Mouse (Mus musculus): ENCODE measurements around the gene Crtc3. TPM values are rescaled to one million over a fixed set of nuclear protein-coding genes. Genes with fewer than 3 reads are reported as not detected.

The Crtc3 gene
- polyA plus RNA-seq, 1 experiment from 2014 or later = 14.3 TPM

DNA sequence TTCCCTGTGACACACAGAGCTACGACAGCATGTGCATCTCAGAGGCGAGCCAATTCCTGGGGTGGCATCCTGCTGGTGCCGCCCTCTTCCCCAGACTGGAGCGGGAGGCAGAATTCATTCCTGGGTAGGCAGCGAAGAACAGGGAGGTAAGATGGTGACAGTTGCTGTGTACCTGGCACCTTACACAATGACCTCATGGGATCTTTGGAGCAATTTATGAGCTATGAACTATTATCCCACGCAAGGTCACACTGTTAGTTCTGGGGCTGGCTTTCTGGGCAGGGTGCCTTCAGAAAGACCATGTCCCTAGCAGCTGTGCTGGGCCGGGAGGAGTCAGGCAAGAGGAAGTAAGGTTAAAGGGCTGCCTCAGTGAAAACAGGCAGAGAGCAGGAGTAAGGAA is 77.0 kb downstream of the Crtc3 start:
- WGBS = 76% methylated on average over 7 of the region's 7 CpGs
- Histone ChIP-seq H3K4me3 (no peak overlapping the region), H3K9ac (no peak overlapping the region), H3K36me3 (peaks cover 21% of the 10 kb centered on the region), H3K4me1 (replicated peaks) (peaks cover 5% of the 10 kb centered on the region), H3K4me2 (no peak overlapping the region), H3K9me3 (no peaks in the 10 kb centered on the region), H3K27me3 (no peaks in the 10 kb centered on the region), H3K27ac (no peak overlapping the region)
- no peak for ATAC-seq (ENCODE audit: low FRiP score)

- WGBS = 27% methylated on average over 2 of the region's 2 CpGs
- no peak for ATAC-seq (ENCODE audit: low FRiP score)
Observed at GRCm38 (mm10) chr7:80607503-80607902, 81.2 kb downstream of the Crtc3 start.

DNA sequence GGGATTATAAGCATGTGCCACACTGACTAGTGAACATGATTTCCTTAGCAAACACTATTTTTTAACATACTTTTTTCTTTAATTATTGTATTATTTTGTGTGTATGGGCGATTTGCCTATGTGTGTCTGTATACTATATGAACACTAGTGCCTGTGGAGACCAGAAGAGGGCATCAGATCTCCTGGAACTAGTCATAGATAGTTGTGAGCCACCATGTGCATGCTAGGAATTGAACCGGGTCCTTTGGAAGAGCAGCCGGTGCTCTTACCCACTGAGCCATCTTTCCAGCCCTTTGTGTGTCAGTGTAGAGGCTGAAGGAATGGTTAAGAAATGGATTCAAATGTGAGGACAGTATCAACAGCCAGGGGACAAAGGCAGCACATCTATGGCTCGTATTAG is 82.2 kb downstream of the Crtc3 start:
- Histone ChIP-seq H3K27ac (no peak overlapping the region), H3K9me3 (no peaks in the 10 kb centered on the region), H3K36me3 (peaks cover 32% of the 10 kb centered on the region), H3K4me2 (no peak overlapping the region), H3K4me3 (no peak overlapping the region), H3K27me3 (no peaks in the 10 kb centered on the region), H3K4me1 (replicated peaks) (no peaks in the 10 kb centered on the region; the same call in 1 of the 2 replicates), H3K9ac (no peak overlapping the region)
- no peak for ATAC-seq (ENCODE audit: low FRiP score)
- WGBS = 87% methylated on average over 4 of the region's 4 CpGs

More at GRCm38 (mm10) chr7:80607503-80607902, 81.2 kb downstream of the Crtc3 start:
- no peaks in the 10 kb centered on the region for H3K9me3 ChIP-seq
- no peaks in the 10 kb centered on the region for H3K27me3 ChIP-seq
- H3K4me3 ChIP-seq = no peak overlapping the region
- H3K9ac ChIP-seq = no peak overlapping the region
- H3K4me2 ChIP-seq = no peak overlapping the region
- peaks cover 27% of the 10 kb centered on the region for H3K36me3 ChIP-seq
- H3K4me1 ChIP-seq (replicated peaks) = peaks cover 5% of the 10 kb centered on the region
- no peak overlapping the region for H3K27ac ChIP-seq

- Histone ChIP-seq H3K4me3 (no peak overlapping the region), H3K4me2 (no peak overlapping the region), H3K27me3 (no peaks in the 10 kb centered on the region), H3K9ac (no peak overlapping the region), H3K9me3 (no peaks in the 10 kb centered on the region), H3K4me1 (replicated peaks) (no peaks in the 10 kb centered on the region; the same call in 1 of the 2 replicates), H3K36me3 (peaks cover 39% of the 10 kb centered on the region), H3K27ac (no peak overlapping the region)
- 17% methylated on average over 10 of the region's 10 CpGs for WGBS
- ATAC-seq (ENCODE audit: low FRiP score) = no peak
Observed at GRCm38 (mm10) chr7:80605557-80605930, 83.1 kb downstream of the Crtc3 start.

DNA sequence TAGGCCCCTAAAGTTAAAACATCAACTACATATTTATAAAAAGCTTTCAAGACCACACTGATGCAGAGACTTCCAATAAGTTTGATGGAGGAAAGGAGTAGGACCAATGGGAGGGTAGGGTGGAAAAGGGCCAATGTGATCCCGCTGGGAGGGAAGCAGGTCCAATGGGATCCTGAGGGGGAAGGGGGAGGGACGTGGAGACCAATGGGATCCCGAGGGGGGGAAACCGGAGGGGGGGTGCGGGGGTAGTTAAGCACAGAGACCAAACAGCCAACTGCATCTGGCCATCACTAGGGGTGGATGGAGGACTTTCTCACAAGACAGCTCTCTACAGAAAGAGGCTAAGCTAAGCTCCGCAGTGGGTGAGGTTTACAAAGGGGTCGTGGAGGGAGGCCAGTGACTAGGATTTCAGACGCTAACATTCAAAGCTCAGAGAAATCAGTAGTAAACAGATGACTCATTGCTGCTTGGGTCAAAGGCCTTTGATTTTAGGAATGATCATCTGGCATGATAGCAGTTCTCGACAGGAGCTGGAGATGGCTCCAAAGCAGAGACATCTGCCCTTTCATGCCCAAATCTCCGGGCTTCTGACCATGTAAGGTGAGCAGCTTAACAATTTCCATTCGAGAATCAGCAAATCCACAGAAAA is 83.6 kb downstream of the Crtc3 start:
- ATAC-seq (ENCODE audit: low FRiP score) = no peak
- Histone ChIP-seq H3K4me3 (no peak overlapping the region), H3K9ac (no peak overlapping the region), H3K4me2 (no peak overlapping the region), H3K27ac (no peak overlapping the region), H3K4me1 (replicated peaks) (no peaks in the 10 kb centered on the region; the same call in 1 of the 2 replicates), H3K27me3 (no peaks in the 10 kb centered on the region), H3K9me3 (no peaks in the 10 kb centered on the region), H3K36me3 (peaks cover 42% of the 10 kb centered on the region)
- WGBS = 38% methylated on average over 11 of the region's 11 CpGs

DNA sequence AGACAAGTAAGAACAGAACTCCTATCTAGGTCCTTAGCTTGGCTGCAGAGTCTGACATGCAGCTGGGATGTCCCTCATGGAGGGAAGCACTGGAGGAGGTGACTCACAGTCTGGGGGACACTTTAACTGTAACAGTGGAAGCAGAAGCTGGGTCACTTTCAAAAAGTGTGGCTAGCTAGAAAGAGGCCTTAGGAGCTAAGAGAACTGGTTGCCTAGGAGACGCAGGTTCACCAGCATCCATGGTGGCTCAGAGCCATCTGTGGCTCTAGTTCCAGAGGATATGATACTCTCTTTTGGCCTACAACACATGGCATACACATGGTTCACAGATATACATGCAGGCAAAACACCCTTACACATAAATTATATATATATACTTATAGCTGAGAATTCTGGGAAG is 86.1 kb downstream of the Crtc3 start:
- no peak for ATAC-seq (ENCODE audit: low FRiP score)
- no peak overlapping the region for H3K4me2 ChIP-seq
- no peak overlapping the region for H3K4me3 ChIP-seq
- 96% methylated on average over 1 of the region's 1 CpGs for WGBS
- no peak overlapping the region for H3K27ac ChIP-seq
- H3K27me3 ChIP-seq = no peaks in the 10 kb centered on the region
- no peak overlapping the region for H3K9ac ChIP-seq
- H3K36me3 ChIP-seq = peaks cover 52% of the 10 kb centered on the region
- H3K9me3 ChIP-seq = no peaks in the 10 kb centered on the region
- H3K4me1 ChIP-seq (replicated peaks) = no peaks in the 10 kb centered on the region

GRCm38 (mm10) chr7:80598436-80598985 is 90.2 kb downstream of the Crtc3 start:
- H3K27ac ChIP-seq = no peak overlapping the region
- WGBS = 91% methylated on average over 13 of the region's 13 CpGs
- no peak overlapping the region for H3K4me2 ChIP-seq
- no peaks in the 10 kb centered on the region for H3K27me3 ChIP-seq
- H3K4me3 ChIP-seq = no peak overlapping the region
- no peak for ATAC-seq (ENCODE audit: low FRiP score)
- no peak overlapping the region for H3K9ac ChIP-seq
- H3K9me3 ChIP-seq = no peaks in the 10 kb centered on the region
- H3K36me3 ChIP-seq = peaks cover 66% of the 10 kb centered on the region
- no peaks in the 10 kb centered on the region for H3K4me1 ChIP-seq (replicated peaks)

- ATAC-seq (ENCODE audit: low FRiP score) = no peak
- Histone ChIP-seq H3K27me3 (no peaks in the 10 kb centered on the region), H3K4me1 (replicated peaks) (no peaks in the 10 kb centered on the region), H3K36me3 (peaks cover 66% of the 10 kb centered on the region), H3K27ac (no peak overlapping the region), H3K4me3 (no peak overlapping the region), H3K9me3 (no peaks in the 10 kb centered on the region), H3K9ac (no peak overlapping the region), H3K4me2 (no peak overlapping the region)
- 89% methylated on average over 5 of the region's 5 CpGs for WGBS
Observed at GRCm38 (mm10) chr7:80597900-80598299, 90.8 kb downstream of the Crtc3 start.

- no peak for ATAC-seq (ENCODE audit: low FRiP score)
- Histone ChIP-seq H3K36me3 (peaks cover 60% of the 10 kb centered on the region), H3K4me2 (no peak overlapping the region)
Observed at GRCm38 (mm10) chr7:80589054-80589746, 99.5 kb downstream of the Crtc3 start.

DNA sequence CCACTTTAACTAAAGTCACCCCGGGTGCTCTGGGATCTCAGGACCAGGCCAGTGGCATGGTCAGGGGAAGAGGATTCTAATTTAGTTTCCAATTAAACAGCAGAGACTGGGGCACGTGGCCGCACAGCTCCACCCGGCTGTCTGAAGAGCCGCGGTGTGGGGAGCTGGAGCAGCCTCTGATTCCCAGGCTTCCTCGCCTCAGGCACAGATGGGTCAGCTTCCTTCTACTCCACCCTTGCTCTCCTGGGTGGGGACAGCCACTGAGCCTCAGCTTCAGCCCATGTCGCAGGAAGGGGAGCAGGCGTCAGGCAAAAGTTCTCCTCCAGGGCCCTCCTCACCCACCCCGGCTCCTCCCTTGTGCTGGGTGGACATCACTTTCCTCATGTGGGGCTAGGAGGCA is 101.0 kb downstream of the Crtc3 start:
- no peak for ATAC-seq (ENCODE audit: low FRiP score)
- H3K36me3 ChIP-seq = peaks cover 44% of the 10 kb centered on the region
- 27% methylated on average over 10 of the region's 10 CpGs for WGBS
- H3K4me2 ChIP-seq = peak overlapping the region; percentile 39
- no peak overlapping the region for H3K4me3 ChIP-seq
- H3K9ac ChIP-seq = peak overlapping the region; percentile 56
- H3K4me1 ChIP-seq (replicated peaks) = peaks cover 17% of the 10 kb centered on the region
- 0 out of 2 replicates have a peak overlapping the region, but pooled peaks have one; percentile 35 for H3K27ac ChIP-seq
- H3K27me3 ChIP-seq = no peaks in the 10 kb centered on the region
- no peaks in the 10 kb centered on the region for H3K9me3 ChIP-seq

More at GRCm38 (mm10) chr7:80589054-80589746, 99.5 kb downstream of the Crtc3 start:
- Histone ChIP-seq H3K4me1 (replicated peaks) (peaks cover 14% of the 10 kb centered on the region), H3K4me3 (no peak overlapping the region), H3K27ac (no peak overlapping the region), H3K9ac (no peak overlapping the region), H3K9me3 (no peaks in the 10 kb centered on the region), H3K27me3 (no peaks in the 10 kb centered on the region)
- 91% methylated on average over 16 of the region's 16 CpGs for WGBS

GRCm38 (mm10) chr7:80586681-80587660 is 101.7 kb downstream of the Crtc3 start:
- ATAC-seq (ENCODE audit: low FRiP score) = no peak
- no peak overlapping the region for H3K4me3 ChIP-seq
- peaks cover 17% of the 10 kb centered on the region for H3K4me1 ChIP-seq (replicated peaks)
- H3K9me3 ChIP-seq = no peaks in the 10 kb centered on the region
- H3K36me3 ChIP-seq = peaks cover 37% of the 10 kb centered on the region
- peak overlapping the region; percentile 56 for H3K9ac ChIP-seq
- H3K27me3 ChIP-seq = no peaks in the 10 kb centered on the region
- H3K4me2 ChIP-seq = peak overlapping the region; percentile 39
- peak overlapping the region; percentile 35; the same call in 1 of the 2 replicates for H3K27ac ChIP-seq
- 32% methylated on average over 28 of the region's 29 CpGs for WGBS

DNA sequence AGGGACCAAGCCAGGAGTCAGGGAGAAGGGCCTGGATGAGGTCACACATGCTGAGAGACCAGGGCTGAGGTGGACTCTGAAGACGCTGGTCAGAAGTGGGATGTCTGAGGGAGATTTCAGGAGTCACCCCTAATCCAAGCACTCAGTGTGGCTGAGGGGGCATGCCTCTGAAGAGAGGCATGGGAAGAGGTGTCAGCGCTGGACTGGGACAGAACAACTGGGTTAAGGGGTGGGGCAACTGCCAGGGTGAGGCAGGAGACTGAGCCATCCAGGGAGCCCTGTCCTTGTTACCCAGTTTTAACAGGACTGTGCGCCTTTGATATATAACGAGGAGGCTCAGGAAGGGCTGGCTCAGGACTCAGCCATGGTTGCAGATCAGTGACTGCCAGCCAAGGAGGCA is 102.5 kb downstream of the Crtc3 start:
- ATAC-seq (ENCODE audit: low FRiP score) = no peak
- peaks cover 17% of the 10 kb centered on the region for H3K4me1 ChIP-seq (replicated peaks)
- H3K4me2 ChIP-seq = no peak overlapping the region
- no peaks in the 10 kb centered on the region for H3K9me3 ChIP-seq
- no peak overlapping the region for H3K9ac ChIP-seq
- H3K4me3 ChIP-seq = no peak overlapping the region
- H3K36me3 ChIP-seq = peaks cover 29% of the 10 kb centered on the region
- WGBS = 71% methylated on average over 4 of the region's 4 CpGs
- H3K27me3 ChIP-seq = no peaks in the 10 kb centered on the region
- H3K27ac ChIP-seq = no peak overlapping the region

Measured in hindbrain, embryonic 13.5 days (tissue).